Comparison of ENCODE assay signal across 10 mouse cellular contexts in the genomic region with DNA sequence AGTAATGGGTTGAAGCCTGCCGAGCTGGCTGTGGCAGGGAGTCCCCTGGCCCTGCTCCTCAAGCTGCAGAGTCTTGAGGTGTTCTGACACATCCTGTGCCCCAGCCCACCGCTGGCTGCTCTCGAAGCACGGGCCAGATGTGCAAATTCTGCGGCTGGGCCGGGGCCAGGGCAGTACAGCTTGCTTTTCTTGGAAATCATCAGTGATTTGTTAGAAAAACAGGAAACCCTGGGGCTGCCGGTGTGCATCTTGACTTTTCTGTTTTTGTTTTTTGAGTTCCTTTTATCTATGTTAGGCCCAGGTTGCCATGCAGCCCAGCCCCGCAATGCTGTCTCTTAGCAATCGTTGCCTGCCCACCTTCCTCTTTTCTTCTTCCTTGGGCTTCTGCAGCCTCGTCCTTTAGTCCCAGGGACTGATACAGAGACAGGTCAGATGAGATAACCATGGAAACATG. TPM values are rescaled to one million over a fixed set of nuclear protein-coding genes. Genes with fewer than 3 reads are reported as not detected.
DNase-seq lines count a peak whose midpoint lies in the region; ATAC-seq and TF ChIP-seq lines count a peak whose summit lies in the region.
"Had no signal": no experiment of that assay in that cellular context is flagged by ENCODE, and none has a peak within 500 bp of the region (broad histone marks: within the 10 kb centered on the region; RNA-seq: fewer than 3 reads in every experiment).

No protein-coding gene starts in this region.

- H3K9me3 ChIP-seq in lung, embryonic 14.5 days (ENCODE audit: low read depth, low read length), result no peaks in the 10 kb centered on the region
- no peaks in the 10 kb centered on the region for H3K9me3 ChIP-seq in hindbrain, embryonic 15.5 days
- H3K9me3 ChIP-seq: megakaryocyte, embryonic 14.5 days had no signal

- WGBS in lung, embryonic 14.5 days, result 37% methylated on average over 10 of the region's 10 CpGs
- WGBS in lung, adult 2 months, result 30% methylated on average over 10 of the region's 10 CpGs
- 10% methylated on average over 10 of the region's 10 CpGs for WGBS in bone marrow, adult 2 months
- WGBS in hindbrain, embryonic 15.5 days, result 56% methylated on average over 10 of the region's 10 CpGs

- TF ChIP-seq CTCF in lung, embryonic 14.5 days (IDR thresholded peaks at IDR 0.05; ENCODE audit: low read depth), result no peak
- TF ChIP-seq CTCF in lung, adult 2 months (IDR thresholded peaks at IDR 0.05; ENCODE audit: insufficient read depth, low read length), result no peak
- no peak for TF ChIP-seq CTCF in bone marrow, adult 2 months (IDR thresholded peaks at IDR 0.05; ENCODE audit: control insufficient read depth, insufficient read depth, low read length)

- no peak overlapping the region for H3K9ac ChIP-seq in lung, embryonic 14.5 days
- no peak overlapping the region for H3K9ac ChIP-seq in hindbrain, embryonic 15.5 days

- no peak overlapping the region for H3K27ac ChIP-seq in lung, embryonic 14.5 days (ENCODE audit: low read depth)
- H3K27ac ChIP-seq in bone marrow, adult 2 months (ENCODE audit: control insufficient read depth, insufficient read depth, low read depth, low read length, poor library complexity), result peak overlapping the region; percentile 28; the same call in 1 of the 2 replicates
- H3K27ac ChIP-seq in hindbrain, embryonic 15.5 days (replicated peaks), result peak overlapping the region; percentile 28; the same call in 1 of the 2 replicates

- H3K4me2 ChIP-seq in lung, embryonic 14.5 days, result no peak overlapping the region
- H3K4me2 ChIP-seq in hindbrain, embryonic 15.5 days, result peak overlapping the region; percentile 9; the same call in 1 of the 2 replicates

- H3K27me3 ChIP-seq in lung, embryonic 14.5 days (ENCODE audit: insufficient read depth, low read length), result no peaks in the 10 kb centered on the region
- H3K27me3 ChIP-seq in hindbrain, embryonic 15.5 days, result no peaks in the 10 kb centered on the region

- TF ChIP-seq POLR2A in lung, adult 2 months (IDR thresholded peaks at IDR 0.05; ENCODE audit: borderline replicate concordance, extremely low read depth, low read depth, low read length), result no peak
- no peak for TF ChIP-seq POLR2A in bone marrow, adult 2 months (IDR thresholded peaks at IDR 0.05; ENCODE audit: borderline replicate concordance, control insufficient read depth, low read depth, low read length)

- H3K4me3 ChIP-seq in lung, embryonic 14.5 days (ENCODE audit: low read depth, low read length), result no peak overlapping the region
- no peak overlapping the region for H3K4me3 ChIP-seq in lung, adult 2 months (replicated peaks; ENCODE audit: extremely low read depth, low read depth, low read length)
- no peak overlapping the region for H3K4me3 ChIP-seq in bone marrow, adult 2 months (replicated peaks; ENCODE audit: control insufficient read depth, low read depth, low read length)
- H3K4me3 ChIP-seq in hindbrain, embryonic 15.5 days, result no peak overlapping the region
- H3K4me3 ChIP-seq: megakaryocyte, embryonic 14.5 days had no signal

- peak; percentile 17 for DNase-seq in lung, embryonic 14.5 days
- DNase-seq in lung, adult 2 months, result no peak
- DNase-seq in thymus, adult 18-20 months, result peak; percentile 58 to 77
- no peak for DNase-seq in cerebellum, postnatal 4 days (ENCODE audit: low spot score in 2 of 2)
- DNase-seq in adrenal gland, adult 8-10 months, result no peak
- DNase-seq in right cerebral cortex, postnatal 36 days (ENCODE audit: low spot score in 2 of 2), result no peak
- DNase-seq: cerebellum, postnatal 36 days had no signal

- H3K4me1 ChIP-seq in lung, embryonic 14.5 days (ENCODE audit: insufficient read depth), result 0 out of 2 replicates have a peak, but pooled peaks cover 2% of the 10 kb centered on the region
- H3K4me1 ChIP-seq in lung, adult 2 months (ENCODE audit: control insufficient read depth, insufficient read depth, low read length), result no peaks in the 10 kb centered on the region
- peaks cover 11% of the 10 kb centered on the region for H3K4me1 ChIP-seq in bone marrow, adult 2 months (ENCODE audit: control insufficient read depth, insufficient read depth, low read length)
- peaks cover 12% of the 10 kb centered on the region for H3K4me1 ChIP-seq in hindbrain, embryonic 15.5 days (replicated peaks)

- no peaks in the 10 kb centered on the region for H3K36me3 ChIP-seq in lung, embryonic 14.5 days (ENCODE audit: insufficient read depth)
- no peaks in the 10 kb centered on the region for H3K36me3 ChIP-seq in hindbrain, embryonic 15.5 days

- no peak for ATAC-seq in lung, embryonic 14.5 days (ENCODE audit: insufficient read depth)
- ATAC-seq in hindbrain, embryonic 15.5 days (ENCODE audit: low FRiP score, low read depth), result no peak

RNA-seq across cellular contexts. Expression of a gene that starts 19.4 kb away (rescaled TPM):
- polyA plus RNA-seq in lung, embryonic 14.5 days (2014; fragmentation: Nextera tagmentation; extraction: Ambion mirVana), result 0.30 and 0.43 TPM in 2 replicates
- polyA plus RNA-seq in lung, adult 2 months (2012; rRNA removed), result 10.8 and 11.7 TPM in 2 replicates
- 6.4 and 26.5 TPM in 2 replicates for polyA plus RNA-seq in bone marrow, adult 2 months (2011; ENCODE audit: insufficient read depth, insufficient read length, low replicate concordance, missing spikeins)
- polyA plus RNA-seq in hindbrain, embryonic 15.5 days (2015; fragmentation: Nextera tagmentation; extraction: Ambion mirVana), result 0.30 and 0.47 TPM in 2 replicates
- 1 to 10 TPM; 1.7 to 4.6 (median 2.9) TPM for total RNA-seq in adrenal gland, adult 8-10 months (2022)

RNA-seq across cellular contexts. Expression of a gene that starts 50.7 kb away (rescaled TPM):
- polyA plus RNA-seq in lung, embryonic 14.5 days (2014; fragmentation: Nextera tagmentation; extraction: Ambion mirVana), result 2.5 and 3.2 TPM in 2 replicates
- polyA plus RNA-seq in lung, adult 2 months (2012; rRNA removed), result 58.8 and 65.7 TPM in 2 replicates
- 0.72 TPM in 1 of 2 replicates, not detected in the other for polyA plus RNA-seq in bone marrow, adult 2 months (2011; ENCODE audit: insufficient read depth, insufficient read length, low replicate concordance, missing spikeins)
- 22.0 and 24.8 TPM in 2 replicates for polyA plus RNA-seq in hindbrain, embryonic 15.5 days (2015; fragmentation: Nextera tagmentation; extraction: Ambion mirVana)
- total RNA-seq in adrenal gland, adult 8-10 months (2022), result 10 to 100 TPM; 14.3 to 20.8 (median 16.2) TPM

RNA-seq across cellular contexts. Expression of a gene that starts 51.5 kb away (rescaled TPM):
- 4.3 and 5.6 TPM in 2 replicates for polyA plus RNA-seq in lung, embryonic 14.5 days (2014; fragmentation: Nextera tagmentation; extraction: Ambion mirVana)
- 12.3 and 13.3 TPM in 2 replicates for polyA plus RNA-seq in lung, adult 2 months (2012; rRNA removed)
- 12.7 and 47.0 TPM in 2 replicates for polyA plus RNA-seq in bone marrow, adult 2 months (2011; ENCODE audit: insufficient read depth, insufficient read length, low replicate concordance, missing spikeins)
- 2.0 and 2.4 TPM in 2 replicates for polyA plus RNA-seq in hindbrain, embryonic 15.5 days (2015; fragmentation: Nextera tagmentation; extraction: Ambion mirVana)
- total RNA-seq in adrenal gland, adult 8-10 months (2022), result 1 to 10 TPM; 2.4 to 4.8 (median 3.5) TPM

Comparison
In these comparisons a context has a peak if more than half of its experiments do, and no peak if none do; other contexts are left out.
1. DNase-seq: peak in lung, embryonic 14.5 days (single experiment) and thymus, adult 18-20 months (2 of 2); none in lung, adult 2 months (single experiment), cerebellum, postnatal 4 days (0 of 2), adrenal gland, adult 8-10 months (single experiment) and right cerebral cortex, postnatal 36 days (0 of 2).